20 mouse cellular contexts compared by ENCODE assay signal in the genomic region with DNA sequence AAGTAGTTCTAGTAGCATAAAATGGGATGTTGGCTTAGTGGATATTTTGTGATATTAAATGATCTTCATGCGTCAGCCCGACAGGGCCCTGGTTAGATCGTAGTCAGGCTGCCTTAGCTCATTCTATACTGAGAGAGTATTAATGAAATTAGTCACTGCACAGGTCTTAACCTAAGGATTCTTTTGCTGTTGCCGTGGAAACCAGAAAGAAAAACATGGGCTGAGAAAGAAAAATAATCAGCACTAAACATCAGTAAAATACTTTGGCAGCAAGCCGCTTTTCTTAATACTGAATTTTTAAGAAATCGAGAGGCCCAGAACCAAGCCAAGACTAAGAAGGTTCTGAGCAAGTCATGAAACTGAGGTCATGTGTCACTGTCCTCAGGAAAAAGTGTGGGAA.
DNase-seq lines count a peak whose midpoint lies in the region; ATAC-seq and TF ChIP-seq lines count a peak whose summit lies in the region.
"Had no signal": no experiment of that assay in that cellular context is flagged by ENCODE, and none has a peak within 500 bp of the region (broad histone marks: within the 10 kb centered on the region; RNA-seq: fewer than 3 reads in every experiment).

No protein-coding gene starts in this region.

- no peak overlapping the region for H3K4me3 ChIP-seq in forebrain, postnatal 0 days (ENCODE audit: low read depth, low read length)
- no peak overlapping the region for H3K4me3 ChIP-seq in forebrain, embryonic 12.5 days (replicated peaks)
- no peak overlapping the region for H3K4me3 ChIP-seq in midbrain, postnatal 0 days (ENCODE audit: low read depth, low read length)
- H3K4me3 ChIP-seq in midbrain, embryonic 13.5 days (replicated peaks), result no peak overlapping the region
- H3K4me3 ChIP-seq: erythroblast, embryonic 14.5 days; heart, embryonic 12.5 days; hindbrain, embryonic 12.5 days; myocyte had no signal

- no peaks in the 10 kb centered on the region for H3K36me3 ChIP-seq in forebrain, postnatal 0 days (ENCODE audit: insufficient read depth)
- no peaks in the 10 kb centered on the region for H3K36me3 ChIP-seq in forebrain, embryonic 12.5 days (replicated peaks)
- H3K36me3 ChIP-seq in midbrain, postnatal 0 days (ENCODE audit: insufficient read depth, low read length), result no peaks in the 10 kb centered on the region
- H3K36me3 ChIP-seq in midbrain, embryonic 13.5 days, result no peaks in the 10 kb centered on the region
- H3K36me3 ChIP-seq: heart, embryonic 12.5 days; hindbrain, embryonic 12.5 days had no signal

- no peak overlapping the region for H3K4me2 ChIP-seq in forebrain, postnatal 0 days (ENCODE audit: low read depth)
- no peak overlapping the region for H3K4me2 ChIP-seq in forebrain, embryonic 12.5 days
- no peak overlapping the region for H3K4me2 ChIP-seq in midbrain, postnatal 0 days (ENCODE audit: low read depth, low read length, poor library complexity, severe bottlenecking)
- no peak overlapping the region for H3K4me2 ChIP-seq in midbrain, embryonic 13.5 days (replicated peaks)
- H3K4me2 ChIP-seq: heart, embryonic 12.5 days; hindbrain, embryonic 12.5 days had no signal

- peak overlapping the region; percentile 29; the same call in 1 of the 2 replicates for H3K27ac ChIP-seq in forebrain, postnatal 0 days (ENCODE audit: low read depth, low read length)
- H3K27ac ChIP-seq in forebrain, embryonic 12.5 days, result no peak overlapping the region
- H3K27ac ChIP-seq in midbrain, postnatal 0 days (ENCODE audit: low read depth, low read length), result peak overlapping the region; percentile 55
- H3K27ac ChIP-seq in midbrain, embryonic 13.5 days, result no peak overlapping the region
- H3K27ac ChIP-seq: hindbrain, embryonic 12.5 days had no signal

- no peak for DNase-seq in forebrain, postnatal 0 days
- DNase-seq in kidney, postnatal 14 days, result peak; percentile 30
- DNase-seq in kidney, adult 18-20 months, result no peak
- DNase-seq in midbrain, postnatal 0 days (ENCODE audit: low spot score), result no peak
- no peak for DNase-seq in left cerebral cortex, adult 9 months (ENCODE audit: low spot score in 2 of 2)
- DNase-seq: adrenal gland, postnatal 10 days; embryo, embryonic 11 days; heart, postnatal 14 days; liver; lung, postnatal 36 days; right cerebral cortex, postnatal 25 days; thymus, postnatal 36 days had no signal

- H3K27me3 ChIP-seq in forebrain, postnatal 0 days (ENCODE audit: insufficient read depth, low read length), result no peaks in the 10 kb centered on the region
- H3K27me3 ChIP-seq in forebrain, embryonic 12.5 days, result no peaks in the 10 kb centered on the region
- no peaks in the 10 kb centered on the region for H3K27me3 ChIP-seq in midbrain, postnatal 0 days (ENCODE audit: insufficient read depth, low read length)
- H3K27me3 ChIP-seq in midbrain, embryonic 13.5 days, result no peaks in the 10 kb centered on the region
- H3K27me3 ChIP-seq: heart, embryonic 12.5 days; hindbrain, embryonic 12.5 days; Patski had no signal

- TF ChIP-seq CTCF in forebrain, postnatal 0 days (IDR thresholded peaks at IDR 0.05; ENCODE audit: low read depth), result no peak
- no peak for TF ChIP-seq CTCF in midbrain, postnatal 0 days (IDR thresholded peaks at IDR 0.05)

- ATAC-seq in forebrain, postnatal 0 days, result no peak
- no peak for ATAC-seq in forebrain, embryonic 12.5 days (ENCODE audit: low FRiP score)
- no peak for ATAC-seq in midbrain, postnatal 0 days (ENCODE audit: low FRiP score)
- no peak for ATAC-seq in midbrain, embryonic 13.5 days
- ATAC-seq: inflammation-experienced regulatory T-cells, adult 6 months; Patski had no signal

- no peak overlapping the region for H3K9ac ChIP-seq in forebrain, postnatal 0 days
- no peak overlapping the region for H3K9ac ChIP-seq in forebrain, embryonic 12.5 days
- no peak overlapping the region for H3K9ac ChIP-seq in midbrain, postnatal 0 days (replicated peaks; ENCODE audit: low read length, poor library complexity, severe bottlenecking)
- no peak overlapping the region for H3K9ac ChIP-seq in midbrain, embryonic 13.5 days (replicated peaks)
- H3K9ac ChIP-seq: heart, embryonic 12.5 days; hindbrain, embryonic 12.5 days had no signal

- H3K9me3 ChIP-seq in forebrain, postnatal 0 days (ENCODE audit: low read length), result no peaks in the 10 kb centered on the region
- H3K9me3 ChIP-seq in forebrain, embryonic 12.5 days, result no peaks in the 10 kb centered on the region
- H3K9me3 ChIP-seq in midbrain, postnatal 0 days (ENCODE audit: low read length), result no peaks in the 10 kb centered on the region
- H3K9me3 ChIP-seq in midbrain, embryonic 13.5 days, result no peaks in the 10 kb centered on the region
- H3K9me3 ChIP-seq: heart, embryonic 12.5 days; hindbrain, embryonic 12.5 days had no signal

- WGBS in forebrain, postnatal 0 days, result 68% methylated on average over 6 of the region's 6 CpGs
- 77% methylated on average over 6 of the region's 6 CpGs for whole genome bisulfite sequencing in forebrain, embryonic 12.5 days
- 57% methylated on average over 6 of the region's 6 CpGs for WGBS in midbrain, postnatal 0 days
- 75% methylated on average over 6 of the region's 6 CpGs for WGBS in midbrain, embryonic 13.5 days

- H3K4me1 ChIP-seq in forebrain, postnatal 0 days (ENCODE audit: insufficient read depth), result peaks cover 11% of the 10 kb centered on the region; the same call in 1 of the 2 replicates
- H3K4me1 ChIP-seq in forebrain, embryonic 12.5 days, result peaks cover 10% of the 10 kb centered on the region
- no peaks in the 10 kb centered on the region for H3K4me1 ChIP-seq in midbrain, postnatal 0 days (ENCODE audit: insufficient read depth, low read length)
- peaks cover 14% of the 10 kb centered on the region for H3K4me1 ChIP-seq in midbrain, embryonic 13.5 days (replicated peaks)

Comparison
In these comparisons a context has a peak if more than half of its experiments do, and no peak if none do; other contexts are left out.
1. H3K27ac ChIP-seq: peak in forebrain, postnatal 0 days (single experiment) and midbrain, postnatal 0 days (single experiment); none in forebrain, embryonic 12.5 days (single experiment) and midbrain, embryonic 13.5 days (single experiment).